Mouse (Mus musculus): Measurements from ENCODE around the gene Atp5g2. TPM values are rescaled to one million over a fixed set of nuclear protein-coding genes. Genes with fewer than 3 reads are reported as not detected.

Atp5g2 gene
- polyA plus RNA-seq, 1 experiment, result 60.3 TPM

DNA sequence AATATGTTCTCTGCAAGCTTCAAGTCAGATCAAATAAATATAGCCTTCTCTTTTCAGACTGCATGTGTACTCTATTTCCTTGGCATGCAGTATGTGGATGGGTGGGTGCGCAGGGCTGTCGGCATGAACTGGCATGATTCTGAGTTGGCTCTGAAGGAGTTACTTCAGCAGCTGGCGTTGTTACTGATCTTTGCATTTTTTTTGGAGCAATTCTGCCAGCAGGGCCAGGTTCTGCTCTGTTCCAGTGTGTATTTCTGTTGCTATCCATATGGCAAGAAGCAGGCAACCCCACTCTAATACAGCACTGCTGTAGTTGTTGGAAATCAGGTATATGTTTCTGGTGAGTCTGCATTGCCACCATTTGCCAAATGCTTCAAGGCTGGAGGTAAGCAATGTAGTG is 36.3 kb downstream of the Atp5g2 start:
- no peak overlapping the region for H3K27ac ChIP-seq (ENCODE audit: insufficient read depth, low read length)
- no peaks in the 10 kb centered on the region for H3K4me1 ChIP-seq (ENCODE audit: control insufficient read depth, insufficient read depth, low read length)
- TF ChIP-seq POLR2A (IDR thresholded peaks at IDR 0.05; ENCODE audit: low read depth, low read length) (no peak), CTCF (IDR thresholded peaks at IDR 0.05; ENCODE audit: borderline replicate concordance, insufficient read depth, low read length) (no peak)

DNA sequence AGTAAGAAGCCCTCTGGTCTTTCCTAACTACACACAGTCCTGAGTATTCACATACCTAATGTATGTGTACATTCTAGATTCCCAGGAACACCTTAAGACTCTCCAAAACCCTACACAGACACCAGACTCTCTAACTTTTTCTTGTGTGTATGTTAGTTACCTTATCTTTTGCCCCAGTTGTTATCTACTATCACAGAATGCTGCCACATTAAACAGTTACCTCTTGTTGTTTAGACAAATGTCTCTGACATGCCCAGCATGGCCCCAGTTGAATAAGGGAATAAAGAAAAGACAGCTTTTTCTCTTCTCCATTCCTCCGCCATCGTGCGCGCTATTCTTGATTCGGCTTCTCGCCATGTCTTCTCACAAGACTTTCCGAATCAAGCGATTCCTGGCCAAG is 37.5 kb downstream of the Atp5g2 start:
- no peak for TF ChIP-seq POLR2A (IDR thresholded peaks at IDR 0.05; ENCODE audit: low read depth, low read length)
- no peak overlapping the region for H3K4me3 ChIP-seq (ENCODE audit: insufficient read depth, low read length)
- H3K27ac ChIP-seq (ENCODE audit: insufficient read depth, low read length), result no peak overlapping the region
- H3K4me1 ChIP-seq (ENCODE audit: control insufficient read depth, insufficient read depth, low read length), result no peaks in the 10 kb centered on the region

More for the DNA sequence above, 36.3 kb downstream of the Atp5g2 start:
- H3K4me3 ChIP-seq (ENCODE audit: insufficient read depth, low read length), result no peak overlapping the region

DNA sequence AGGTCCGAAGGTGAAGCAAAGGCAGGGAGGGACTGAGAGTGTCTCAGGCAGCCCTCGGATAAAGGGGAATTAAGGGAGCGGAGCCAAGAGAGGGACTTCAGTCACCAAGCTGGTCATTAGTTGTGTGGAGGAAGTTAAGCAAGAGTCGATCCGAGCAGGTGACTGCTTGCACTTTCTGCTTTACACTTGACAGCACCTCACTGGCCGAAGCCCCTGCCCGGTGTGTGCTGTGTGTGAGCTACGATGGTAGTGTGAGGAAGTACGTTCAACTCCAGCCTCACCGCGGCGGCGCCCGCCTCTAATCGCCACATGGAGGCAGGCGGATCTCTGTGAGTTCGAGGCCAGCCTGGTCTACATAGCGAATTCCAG is 46.5 kb downstream of the Atp5g2 start:
- H3K27ac ChIP-seq (ENCODE audit: insufficient read depth, low read length), result no peak overlapping the region
- peak overlapping the region; percentile 66 for H3K4me3 ChIP-seq (ENCODE audit: insufficient read depth, low read length)
- no peaks in the 10 kb centered on the region for H3K4me1 ChIP-seq (ENCODE audit: control insufficient read depth, insufficient read depth, low read length)
- TF ChIP-seq CTCF (IDR thresholded peaks at IDR 0.05; ENCODE audit: borderline replicate concordance, insufficient read depth, low read length) (no peak), POLR2A (IDR thresholded peaks at IDR 0.05; ENCODE audit: low read depth, low read length) (no peak)

DNA sequence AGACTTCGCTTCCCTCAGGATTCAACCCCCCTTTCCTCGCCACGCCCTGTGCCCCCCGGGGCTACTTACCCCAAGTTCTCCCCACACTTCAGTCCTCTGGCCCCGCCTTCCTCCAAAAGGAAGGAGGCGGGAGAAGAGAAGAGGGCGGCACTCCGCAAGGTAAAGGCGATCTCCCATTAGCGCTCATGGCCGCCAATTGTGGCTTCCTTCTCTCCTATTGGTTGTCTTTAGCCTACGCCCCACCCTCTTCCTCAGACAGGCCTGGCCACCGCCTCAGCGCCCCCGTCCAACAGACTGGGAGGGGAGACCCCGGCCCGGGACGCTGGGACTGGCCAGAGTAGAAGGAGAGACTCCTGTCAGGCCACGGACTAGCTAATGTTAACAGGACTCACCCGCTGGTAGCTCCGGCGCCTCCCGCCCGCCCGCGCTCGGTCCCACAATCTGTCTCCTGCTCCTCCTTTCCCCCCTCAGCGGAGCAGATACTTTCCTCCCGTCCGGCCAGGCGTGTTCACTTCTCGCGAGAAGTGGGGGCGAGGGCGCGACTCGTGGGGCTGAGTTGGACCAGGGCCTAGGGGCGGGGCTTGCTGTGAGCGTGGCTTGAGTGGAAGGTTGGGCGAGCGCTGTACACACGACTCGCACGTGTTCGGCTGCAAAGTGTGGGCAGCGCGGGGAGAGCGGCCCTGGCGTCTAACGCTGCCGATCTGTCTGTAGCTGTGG is 47.0 kb downstream of the Atp5g2 start, which contains the start of the genes Gm28047 and Atf7:
Gene Gm28047 (minus strand): TSS at position 98 of the 717 bp plus-strand sequence.
Gene Atf7 (minus strand): TSS at position 495 of the 717 bp plus-strand sequence.
- Histone ChIP-seq H3K27ac (ENCODE audit: insufficient read depth, low read length) (peak within 1 kb of the TSS; percentile 94), H3K4me1 (ENCODE audit: control insufficient read depth, insufficient read depth, low read length) (no peaks in the 10 kb centered on the region), H3K4me3 (ENCODE audit: insufficient read depth, low read length) (peak within 1 kb of the TSS; percentile 97)
- TF ChIP-seq POLR2A (IDR thresholded peaks at IDR 0.05; ENCODE audit: low read depth, low read length), result peak; percentile 68
- no peak for TF ChIP-seq CTCF (IDR thresholded peaks at IDR 0.05; ENCODE audit: borderline replicate concordance, insufficient read depth, low read length)

DNA sequence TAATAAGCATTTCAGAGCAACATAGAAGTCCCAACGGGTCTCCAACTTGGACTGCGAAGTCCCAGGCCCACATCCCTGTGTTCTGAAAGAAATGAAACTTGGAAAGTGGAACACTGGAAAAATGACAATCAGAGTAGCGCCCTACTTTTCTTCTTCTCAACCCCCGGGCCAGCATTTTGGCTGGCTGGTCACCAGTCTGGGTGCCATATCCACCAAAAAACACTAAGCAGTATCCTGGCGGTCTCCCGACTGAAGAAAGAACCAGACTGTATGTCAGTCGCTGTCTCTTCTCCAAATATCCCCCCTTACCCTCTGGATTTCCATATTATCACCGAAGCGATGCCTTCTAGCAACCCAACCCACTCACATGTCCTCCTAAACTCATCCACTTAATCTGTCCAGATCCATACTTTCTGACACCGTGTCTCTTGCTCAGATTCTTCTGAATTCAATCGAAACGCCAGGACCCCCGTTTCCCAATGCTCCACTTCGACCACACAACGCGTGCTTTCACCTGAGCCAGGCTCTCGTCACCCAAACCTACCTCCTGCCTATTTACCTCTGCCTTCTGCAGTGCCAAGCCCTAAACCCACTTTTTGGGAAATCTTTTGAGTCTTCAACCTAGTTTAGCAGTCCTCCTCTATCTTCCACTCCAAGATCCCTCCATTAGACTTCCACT is 47.7 kb downstream of the Atp5g2 start:
- H3K27ac ChIP-seq (ENCODE audit: insufficient read depth, low read length), result peak overlapping the region; percentile 48; the same call in 1 of the 2 replicates
- TF ChIP-seq CTCF (IDR thresholded peaks at IDR 0.05; ENCODE audit: borderline replicate concordance, insufficient read depth, low read length) (no peak), POLR2A (IDR thresholded peaks at IDR 0.05; ENCODE audit: low read depth, low read length) (no peak; the same call in 1 of the 2 replicates)
- H3K4me3 ChIP-seq (ENCODE audit: insufficient read depth, low read length), result peak overlapping the region; percentile 97
- no peaks in the 10 kb centered on the region for H3K4me1 ChIP-seq (ENCODE audit: control insufficient read depth, insufficient read depth, low read length)

DNA sequence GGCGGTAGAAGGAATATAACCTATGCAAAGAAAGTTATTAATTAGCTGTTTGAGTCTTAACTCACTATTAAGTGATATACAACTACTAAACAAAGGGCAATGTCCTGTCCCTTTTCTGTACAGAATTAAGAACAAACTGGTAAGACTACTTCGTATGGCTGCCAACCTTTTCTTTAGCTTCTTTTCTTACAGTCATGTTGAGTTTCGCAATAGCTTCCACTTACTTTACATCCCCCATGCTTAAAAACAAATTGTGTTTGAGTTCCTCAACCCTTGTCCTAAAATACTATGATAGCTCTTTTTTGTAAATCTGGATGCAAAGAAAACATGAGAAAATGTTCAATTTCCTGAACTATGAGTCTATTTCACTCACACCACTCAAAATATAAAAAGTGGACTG is 49.0 kb downstream of the Atp5g2 start:
- Histone ChIP-seq H3K4me1 (ENCODE audit: control insufficient read depth, insufficient read depth, low read length) (no peaks in the 10 kb centered on the region), H3K4me3 (ENCODE audit: insufficient read depth, low read length) (no peak overlapping the region), H3K27ac (ENCODE audit: insufficient read depth, low read length) (no peak overlapping the region)
- TF ChIP-seq CTCF (IDR thresholded peaks at IDR 0.05; ENCODE audit: borderline replicate concordance, insufficient read depth, low read length) (no peak), POLR2A (IDR thresholded peaks at IDR 0.05; ENCODE audit: low read depth, low read length) (no peak)

DNA sequence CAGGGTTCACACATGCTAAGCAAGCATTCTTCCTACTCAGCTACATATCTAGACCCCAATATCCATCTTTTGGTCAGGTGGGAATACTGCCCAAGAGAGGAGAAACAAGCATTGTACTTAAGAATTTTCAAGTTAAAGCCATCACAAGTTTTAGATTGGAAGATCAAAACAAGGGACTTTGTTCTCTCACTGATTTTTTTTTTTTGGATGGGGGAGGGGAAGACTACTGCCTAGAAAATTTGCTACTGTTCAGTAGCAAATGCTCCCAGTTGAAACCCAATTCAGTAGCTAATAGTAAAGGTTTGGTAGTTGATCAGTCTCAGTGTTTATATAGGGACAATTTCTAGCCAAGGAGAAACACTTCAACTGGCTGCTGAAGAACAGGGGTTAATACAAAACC is 49.6 kb downstream of the Atp5g2 start:
- Histone ChIP-seq H3K27ac (ENCODE audit: insufficient read depth, low read length) (no peak overlapping the region), H3K4me1 (ENCODE audit: control insufficient read depth, insufficient read depth, low read length) (no peaks in the 10 kb centered on the region), H3K4me3 (ENCODE audit: insufficient read depth, low read length) (no peak overlapping the region)
- TF ChIP-seq POLR2A (IDR thresholded peaks at IDR 0.05; ENCODE audit: low read depth, low read length), result no peak
- TF ChIP-seq CTCF (IDR thresholded peaks at IDR 0.05; ENCODE audit: borderline replicate concordance, insufficient read depth, low read length), result no peak

DNA sequence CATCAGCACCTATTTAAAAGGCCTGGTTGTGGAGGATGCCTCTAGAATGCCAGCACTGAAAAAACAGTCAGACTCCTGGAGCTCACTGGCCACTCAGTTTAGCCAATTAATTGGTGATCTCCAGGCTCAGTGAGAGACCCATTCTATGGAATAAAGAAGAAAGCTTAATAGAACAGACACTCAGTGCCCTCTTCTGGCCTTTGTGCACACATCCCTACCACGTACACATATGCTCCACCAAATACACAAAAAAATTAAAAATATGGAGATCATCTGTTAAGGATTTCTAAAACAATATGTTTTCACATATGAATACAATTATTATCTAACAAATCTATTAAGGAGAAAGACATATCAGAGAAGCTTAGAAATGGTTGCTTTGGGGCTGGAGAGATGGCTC is 51.4 kb downstream of the Atp5g2 start:
- H3K4me3 ChIP-seq (ENCODE audit: insufficient read depth, low read length), result no peak overlapping the region
- H3K27ac ChIP-seq (ENCODE audit: insufficient read depth, low read length), result no peak overlapping the region
- no peak for TF ChIP-seq CTCF (IDR thresholded peaks at IDR 0.05; ENCODE audit: borderline replicate concordance, insufficient read depth, low read length)
- TF ChIP-seq POLR2A (IDR thresholded peaks at IDR 0.05; ENCODE audit: low read depth, low read length), result no peak
- no peaks in the 10 kb centered on the region for H3K4me1 ChIP-seq (ENCODE audit: control insufficient read depth, insufficient read depth, low read length)

DNA sequence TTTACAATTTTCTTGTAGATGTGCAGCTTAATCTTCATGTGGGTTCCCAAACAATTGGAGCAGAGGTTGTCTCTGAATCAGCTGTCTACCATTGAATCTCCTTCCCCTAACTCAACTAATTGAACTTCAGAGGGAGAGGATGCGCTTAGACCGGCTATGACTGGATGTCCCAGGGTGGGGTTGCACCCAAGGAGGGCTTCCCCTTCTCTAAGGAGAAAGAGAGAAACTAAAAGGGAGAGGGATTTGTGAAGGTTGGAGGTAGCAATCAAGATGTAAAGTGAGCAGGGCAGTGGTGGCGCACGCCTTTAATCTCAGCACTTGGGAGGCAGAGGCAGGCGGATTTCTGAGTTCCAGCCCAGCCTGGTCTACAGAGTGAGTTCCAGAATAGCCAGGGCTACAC is 52.7 kb downstream of the Atp5g2 start:
- no peak overlapping the region for H3K27ac ChIP-seq (ENCODE audit: insufficient read depth, low read length)
- no peaks in the 10 kb centered on the region for H3K4me1 ChIP-seq (ENCODE audit: control insufficient read depth, insufficient read depth, low read length)
- H3K4me3 ChIP-seq (ENCODE audit: insufficient read depth, low read length), result no peak overlapping the region
- TF ChIP-seq CTCF (IDR thresholded peaks at IDR 0.05; ENCODE audit: borderline replicate concordance, insufficient read depth, low read length), result no peak
- no peak for TF ChIP-seq POLR2A (IDR thresholded peaks at IDR 0.05; ENCODE audit: low read depth, low read length)

DNA sequence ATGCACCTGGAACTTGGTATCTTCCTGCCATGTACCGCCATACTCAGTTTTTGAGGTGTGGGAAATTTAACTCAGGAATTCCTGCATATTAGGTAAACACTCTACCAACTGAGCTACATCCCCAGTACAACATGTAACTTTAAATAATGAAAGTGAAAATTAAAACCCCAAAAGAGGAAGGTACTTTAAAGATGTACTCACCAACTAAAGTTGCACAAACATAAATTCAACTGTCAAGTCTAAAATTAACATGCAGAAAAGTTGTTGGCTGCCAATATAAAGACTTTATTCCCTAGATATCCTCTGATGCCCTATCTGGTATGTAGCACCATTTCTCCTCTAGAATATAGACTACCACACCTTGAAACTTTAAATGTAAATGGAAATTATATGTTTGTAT is 54.5 kb downstream of the Atp5g2 start:
- Histone ChIP-seq H3K4me1 (ENCODE audit: control insufficient read depth, insufficient read depth, low read length) (no peaks in the 10 kb centered on the region), H3K27ac (ENCODE audit: insufficient read depth, low read length) (no peak overlapping the region), H3K4me3 (ENCODE audit: insufficient read depth, low read length) (no peak overlapping the region)
- no peak for TF ChIP-seq POLR2A (IDR thresholded peaks at IDR 0.05; ENCODE audit: low read depth, low read length)
- no peak for TF ChIP-seq CTCF (IDR thresholded peaks at IDR 0.05; ENCODE audit: borderline replicate concordance, insufficient read depth, low read length)
